Mouse (Mus musculus) v-Abl transformed pro-B cells (cell line): ENCODE data around the gene Lrit3.

Source experiments
- in situ Hi-C, 2 experiments: fragments of 400-800 bp; cut with MboI; formaldehyde crosslinking; loops; one replicate each; pipeline ENCODE4 v1.15.1; 2025; ENCODE audit not compliant: unreplicated experiment in 2 of 2

Lrit3 gene

DNA sequence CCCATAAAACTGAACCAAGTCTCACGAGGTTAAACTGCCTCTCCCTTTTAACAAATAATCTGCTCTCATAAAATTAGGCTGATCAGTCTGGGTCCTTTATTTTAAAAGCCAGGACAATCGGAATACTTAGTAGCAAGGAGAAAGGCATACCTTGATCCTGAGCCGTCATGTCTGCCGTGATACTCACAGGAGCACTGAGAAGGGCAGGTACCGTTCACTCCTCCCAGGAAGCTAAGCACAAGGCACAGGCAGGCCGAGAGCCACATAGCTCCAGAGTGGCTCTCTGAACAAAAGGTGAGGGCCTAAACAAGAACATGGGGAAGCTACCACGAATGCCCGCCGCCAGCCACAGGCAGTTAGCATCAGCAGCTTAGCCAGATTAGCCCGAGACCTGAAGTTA is at the start of gene Lrit3:
Lrit3 (minus strand) TSS at position 266 of the 400 bp plus-strand sequence.
- in situ Hi-C loops: no loop called here

DNA sequence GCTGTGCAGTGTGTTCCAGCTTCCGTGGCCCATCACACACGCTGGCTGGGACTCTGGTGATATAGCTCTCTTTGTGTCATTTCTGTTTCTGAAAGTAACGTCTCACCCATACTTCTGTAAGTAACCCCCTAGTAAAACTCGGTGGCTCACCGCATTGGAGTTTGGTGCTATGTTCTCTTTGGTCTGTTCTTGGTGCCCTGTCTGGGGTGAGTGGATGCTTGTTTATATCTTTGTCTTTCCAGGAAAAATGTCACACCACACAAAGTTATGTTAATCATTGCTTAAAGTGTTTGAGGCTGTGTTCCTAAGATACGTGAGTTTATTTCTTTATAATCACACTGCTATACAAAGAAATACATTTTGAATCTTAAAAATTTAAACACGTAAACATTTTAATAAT is 43.0 kb upstream of the Lrit3 start:
- in situ Hi-C loops: loop anchor here in 1 of 2 experiments (25.0 kb wide), 1 partner anchor 1390 kb away; no protein-coding TSS in a partner anchor

DNA sequence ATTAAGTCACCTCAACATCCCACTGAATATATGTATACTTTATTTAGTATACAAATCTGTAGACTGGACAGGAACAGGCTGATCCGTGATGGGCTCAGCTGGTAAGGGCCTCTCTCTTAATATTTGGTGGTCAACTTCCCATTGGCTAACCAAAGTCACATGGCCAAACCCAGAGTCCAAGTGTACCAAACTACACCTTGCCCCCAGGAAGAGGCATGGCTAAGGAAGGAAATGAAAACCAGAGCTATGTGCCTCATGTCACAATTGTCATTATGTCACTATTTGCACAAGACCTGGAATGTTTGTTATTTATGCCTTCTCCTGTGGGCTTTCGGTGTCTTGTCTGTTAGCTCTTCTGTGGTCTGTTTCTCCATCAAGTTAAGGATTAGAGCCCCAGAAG is 42.0 kb upstream of the Lrit3 start:
- in situ Hi-C loops: loop anchor here in 1 of 2 experiments (25.0 kb wide), 1 partner anchor 1391 kb away; no protein-coding TSS in a partner anchor

DNA sequence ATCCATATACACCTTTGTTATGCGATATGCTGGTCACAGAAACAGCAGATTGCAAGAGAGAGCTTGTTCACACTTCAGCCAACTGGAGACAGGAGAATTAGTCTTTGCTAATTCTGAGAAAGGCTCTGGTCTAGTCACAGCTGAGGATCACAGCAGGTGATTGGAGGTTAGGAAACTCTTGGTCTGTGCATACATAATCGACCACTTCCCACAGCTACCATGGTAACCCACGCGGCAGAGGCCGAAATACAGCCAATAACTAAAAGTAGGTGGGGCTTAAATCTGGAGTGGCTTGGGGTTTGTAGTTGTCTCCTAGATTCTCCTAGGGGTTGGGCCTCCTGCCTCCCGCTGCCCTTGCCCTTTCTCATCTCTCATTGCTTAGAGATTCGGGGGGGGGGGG is 34.2 kb upstream of the Lrit3 start:
- in situ Hi-C loops: loop anchor here (5.0 to 25.0 kb wide), 6 partner anchors 39 to 1399 kb away; partner anchors contain the start of gene Pla2g12a (in 1 of the 2)

DNA sequence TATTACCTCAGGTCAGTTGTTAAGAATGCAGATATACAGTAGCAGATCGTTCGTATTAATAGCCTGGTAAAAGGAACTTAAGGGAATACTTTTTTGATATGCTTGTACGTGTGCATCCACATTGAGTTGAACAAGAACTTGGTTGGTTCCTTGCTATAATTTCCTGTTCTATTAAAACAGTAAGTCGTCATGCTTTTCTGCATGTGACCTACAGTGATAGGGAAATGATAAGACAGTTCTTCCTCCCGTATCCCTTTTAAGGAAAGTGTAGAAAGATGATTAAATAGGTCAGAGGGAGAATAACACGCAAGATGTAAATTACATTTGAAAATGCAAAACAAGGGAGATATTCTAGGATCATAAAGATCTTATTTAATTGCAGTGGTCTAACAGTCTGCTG is 33.1 kb upstream of the Lrit3 start:
- in situ Hi-C loops: loop anchor here (5.0 to 25.0 kb wide), 6 partner anchors 40 to 1400 kb away; partner anchors contain the start of gene Pla2g12a (in 1 of the 2)

DNA sequence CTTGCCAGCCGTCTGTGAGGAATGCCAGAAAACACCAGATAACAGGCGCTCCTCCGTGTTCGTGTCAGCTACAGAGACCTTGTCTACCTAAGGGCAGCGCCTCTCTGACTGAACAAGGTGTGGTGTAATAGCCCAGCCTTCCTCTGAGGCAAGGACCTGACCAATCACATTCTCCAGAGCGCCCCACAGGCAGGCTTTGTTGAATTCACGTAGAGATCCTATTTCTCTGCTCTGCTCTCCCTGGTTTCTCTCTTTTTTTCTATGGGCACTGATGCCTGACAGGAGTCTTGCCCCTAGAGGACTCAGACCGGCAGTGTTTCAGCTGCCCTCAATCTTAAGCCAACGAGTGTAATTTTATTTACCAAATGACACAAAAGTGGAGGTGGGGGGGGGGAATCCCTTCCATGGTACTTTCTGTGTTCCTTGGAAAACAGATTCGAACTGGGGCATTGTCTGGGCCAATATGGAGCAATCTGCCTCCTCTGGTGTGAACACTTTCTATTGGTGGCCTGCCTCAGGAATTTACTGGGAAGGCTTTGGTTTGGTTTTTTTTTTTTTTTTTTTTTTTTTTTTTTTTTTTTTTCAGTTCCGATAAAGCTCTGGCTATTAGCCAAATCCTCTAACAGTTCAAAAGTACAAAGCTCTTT is 32.3 kb upstream of the Lrit3 start:
- in situ Hi-C loops: loop anchor here (5.0 to 25.0 kb wide), 6 partner anchors 41 to 1401 kb away; partner anchors contain the start of gene Pla2g12a (in 1 of the 2)

DNA sequence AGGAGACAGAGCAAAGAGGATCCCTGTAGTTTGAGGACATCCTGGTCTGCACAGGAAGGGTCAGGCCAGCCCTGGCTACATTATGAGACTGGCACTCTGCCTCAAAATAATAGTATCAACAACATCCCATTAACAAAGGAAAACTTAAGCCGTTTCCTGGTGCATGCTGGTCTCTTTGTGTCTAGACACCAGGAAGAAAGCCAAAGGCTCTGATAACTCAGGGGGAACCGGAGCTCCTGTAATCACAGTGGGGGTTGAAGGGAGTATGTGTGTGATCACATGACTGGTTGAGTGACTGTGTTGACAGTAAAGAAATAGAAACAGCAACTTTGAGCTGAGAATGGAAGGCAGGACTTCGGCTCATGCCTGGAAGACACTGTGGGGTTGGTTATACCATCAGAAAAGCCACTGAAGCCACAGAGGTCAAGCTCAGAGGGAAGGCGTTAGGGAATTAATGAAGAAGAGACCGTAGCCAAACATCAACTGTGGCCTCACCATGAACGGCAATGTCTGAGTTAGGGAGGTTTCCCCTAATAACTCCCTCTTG is 31.6 kb upstream of the Lrit3 start, which contains the start of gene Cfi:
Cfi (plus strand) TSS at position 497 of the 547 bp plus-strand sequence.
- in situ Hi-C loops: loop anchor here (5.0 to 25.0 kb wide), 6 partner anchors 42 to 1402 kb away; partner anchors contain the start of gene Pla2g12a (in 1 of the 2)

DNA sequence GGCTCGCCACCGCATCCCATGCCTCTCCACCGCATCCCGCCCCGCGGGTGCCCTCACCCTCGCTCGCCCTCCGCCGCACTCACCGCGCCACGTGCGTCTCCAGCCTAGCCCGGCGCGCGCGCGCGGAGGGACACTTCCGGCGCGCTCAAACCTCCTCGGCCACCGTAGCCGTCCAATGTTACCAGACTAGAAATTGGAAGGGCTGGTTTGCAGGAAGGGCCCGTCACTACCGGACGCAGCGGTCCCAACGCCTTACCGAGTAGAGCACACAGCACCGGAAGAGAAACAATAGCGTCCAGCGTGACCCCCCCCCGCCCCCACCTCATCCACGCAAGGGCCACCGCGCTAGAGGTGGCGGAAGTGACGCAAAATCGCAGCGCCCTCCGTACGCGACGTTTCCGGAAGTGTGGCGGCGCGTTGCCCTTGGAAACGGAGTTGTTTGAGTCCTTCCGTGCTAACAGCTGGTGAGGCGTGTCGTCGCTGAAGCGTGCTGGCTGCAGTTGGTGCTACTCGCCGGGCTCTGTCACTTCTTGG is 27.3 kb upstream of the Lrit3 start, which contains the start of gene Gar1:
Gar1 (minus strand) TSS at position 362 of the 534 bp plus-strand sequence.
- in situ Hi-C loops: loop anchor here (10.0 to 25.0 kb wide), 3 partner anchors 224 to 1406 kb away; no protein-coding TSS in a partner anchor

DNA sequence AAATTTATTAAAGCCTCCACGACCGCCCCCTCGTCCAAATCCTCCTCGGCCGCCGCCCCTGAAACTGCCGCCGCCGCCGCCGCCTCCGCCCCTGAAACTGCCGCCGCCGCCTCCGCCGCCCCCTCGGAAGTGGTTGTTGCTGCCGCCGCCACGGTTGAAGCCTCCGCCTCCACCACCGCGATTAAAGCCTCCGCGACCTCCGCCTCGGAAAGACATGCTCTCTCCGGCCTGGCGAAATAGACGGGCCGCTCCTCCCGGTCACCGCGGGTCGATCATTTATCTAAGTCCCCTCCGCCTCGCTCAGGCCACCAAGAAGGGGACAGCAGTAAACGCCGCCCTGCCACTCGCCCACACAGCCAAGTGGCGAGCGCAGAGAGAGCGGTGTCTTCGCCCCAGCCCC is 26.8 kb upstream of the Lrit3 start:
- in situ Hi-C loops: loop anchor here (10.0 to 25.0 kb wide), 3 partner anchors 224 to 1407 kb away; no protein-coding TSS in a partner anchor

DNA sequence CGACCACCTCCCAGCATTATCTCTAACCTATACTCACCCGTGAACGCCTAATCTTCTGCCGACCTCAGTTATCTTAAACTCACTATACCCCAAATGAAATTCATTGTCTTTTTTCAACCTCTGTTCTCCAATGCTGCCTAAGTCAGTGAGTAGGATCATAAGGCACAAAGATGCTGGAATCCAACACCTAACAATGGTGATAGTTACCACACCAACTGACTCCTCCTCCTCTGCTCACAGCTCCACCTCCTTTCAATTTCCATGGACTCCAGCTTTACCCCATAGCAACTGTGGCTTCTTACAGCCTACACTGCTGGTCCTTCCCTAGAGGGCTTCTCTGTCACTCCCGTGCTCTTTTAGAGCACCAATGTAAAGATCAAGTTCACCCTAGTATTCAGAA is 23.9 kb upstream of the Lrit3 start:
- in situ Hi-C loops: loop anchor here (5.0 to 25.0 kb wide), 3 partner anchors 157 to 1410 kb away; no protein-coding TSS in a partner anchor

DNA sequence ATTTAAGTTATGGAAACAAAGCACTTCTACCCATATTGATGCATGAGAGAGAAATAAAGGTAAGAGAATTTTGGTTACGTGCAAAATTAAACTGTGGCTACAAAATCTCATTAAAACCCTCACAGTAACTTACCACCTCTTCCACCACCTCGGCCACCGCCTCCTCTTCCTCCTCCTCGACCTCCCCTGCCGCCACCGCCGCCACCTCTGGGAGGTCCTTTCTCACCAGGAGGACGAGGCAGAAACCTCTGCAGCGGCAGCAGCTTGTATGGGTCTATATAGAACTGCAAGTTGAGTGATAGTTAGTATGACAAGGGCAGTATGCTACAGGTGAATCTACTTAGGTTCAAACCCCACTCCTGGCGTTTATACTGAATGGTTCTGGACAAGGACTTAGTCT is 22.9 kb upstream of the Lrit3 start:
- in situ Hi-C loops: loop anchor here (5.0 to 25.0 kb wide), 3 partner anchors 158 to 1411 kb away; no protein-coding TSS in a partner anchor

DNA sequence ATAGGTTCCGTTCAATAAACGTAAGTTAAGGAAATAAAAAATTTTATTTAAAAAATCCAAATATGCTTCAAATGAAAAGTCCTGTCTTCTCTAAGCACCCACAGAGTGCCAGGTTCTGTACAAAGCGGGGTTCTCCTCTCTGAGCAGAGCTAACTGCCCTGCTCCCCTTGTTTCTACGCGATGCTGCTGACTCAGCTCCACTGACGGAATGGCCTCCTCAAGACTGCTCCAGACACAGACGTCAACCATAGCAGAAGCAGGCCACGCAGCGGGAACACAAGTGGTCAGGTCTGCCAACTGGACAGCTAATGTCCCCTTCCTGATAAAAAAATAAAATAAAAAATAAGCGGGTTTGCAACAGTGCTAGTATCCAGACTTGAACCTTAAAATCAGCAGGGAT is 21.1 kb upstream of the Lrit3 start:
- in situ Hi-C loops: loop anchor here (5.0 to 25.0 kb wide), 3 partner anchors 160 to 1412 kb away; no protein-coding TSS in a partner anchor

DNA sequence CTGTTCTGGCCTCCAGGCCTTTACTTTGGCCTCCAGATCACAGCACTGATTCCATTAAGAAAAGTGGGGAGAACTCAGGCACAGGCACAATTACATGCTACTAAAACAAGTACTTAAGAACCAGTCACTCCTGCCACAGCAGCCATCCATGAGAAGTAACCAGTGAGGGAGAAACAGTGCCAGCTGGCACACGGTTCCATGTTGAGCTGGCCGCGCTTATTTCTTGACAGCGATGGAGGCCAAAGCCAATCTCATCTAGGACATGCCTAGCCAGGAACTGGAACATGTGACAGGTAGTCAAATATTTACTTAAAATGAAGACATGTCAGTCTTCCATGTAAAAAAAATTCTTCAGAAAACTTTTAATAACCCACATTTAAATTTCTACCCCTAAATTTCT is 20.3 kb upstream of the Lrit3 start:
- in situ Hi-C loops: loop anchor here (5.0 to 10.0 kb wide), 2 partner anchors 161 to 253 kb away; no protein-coding TSS in a partner anchor

DNA sequence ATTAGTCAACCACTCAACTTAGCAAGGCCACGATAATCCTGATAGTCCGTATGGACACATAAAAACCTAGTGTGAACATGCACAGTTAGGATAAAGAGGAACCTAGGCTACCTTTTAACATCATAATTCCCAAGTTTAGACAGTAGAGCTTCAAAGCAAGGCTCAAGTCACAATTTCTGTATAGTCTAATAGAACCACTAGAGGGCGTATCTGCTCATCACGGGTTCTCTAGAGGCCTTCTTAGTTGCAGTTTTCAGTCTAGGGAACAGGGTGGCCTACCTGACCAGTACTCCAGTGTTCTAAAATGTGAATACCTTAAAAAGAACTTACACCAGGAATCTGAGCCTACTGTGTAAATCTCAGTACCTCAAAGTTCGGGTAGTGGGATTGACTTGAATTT is 19.5 kb upstream of the Lrit3 start:
- in situ Hi-C loops: loop anchor here (5.0 to 10.0 kb wide), 2 partner anchors 162 to 254 kb away; no protein-coding TSS in a partner anchor

DNA sequence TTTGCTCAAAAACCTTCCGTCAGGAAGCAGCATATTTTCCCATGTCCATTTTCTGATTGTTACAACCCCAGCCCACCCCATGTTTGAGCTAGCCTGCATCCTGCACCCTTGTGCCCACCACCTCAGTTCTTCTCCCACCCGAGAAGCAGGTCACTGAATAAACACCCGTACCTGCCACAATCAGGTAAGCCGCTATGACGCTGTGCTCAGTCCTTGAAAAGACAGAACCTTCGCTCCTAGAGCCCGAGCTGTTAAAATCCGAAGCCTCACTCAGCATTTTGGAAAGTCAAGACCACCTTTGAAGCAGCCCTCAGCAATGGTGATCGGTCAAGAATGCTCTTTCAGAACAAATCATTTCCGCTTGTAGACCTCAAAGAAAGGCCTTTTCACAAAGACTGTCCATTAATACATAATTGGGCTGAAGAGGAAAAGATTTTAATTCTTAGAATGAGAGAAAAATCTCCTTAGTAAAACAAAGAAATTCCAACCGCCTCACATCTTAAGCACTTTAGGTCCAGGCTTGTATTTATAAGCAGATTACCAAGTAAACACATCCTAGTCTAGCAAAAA is 18.5 kb upstream of the Lrit3 start, which contains the start of gene Rrh:
Rrh (minus strand) TSS at position 382 of the 570 bp plus-strand sequence.
- in situ Hi-C loops: loop anchor here (5.0 to 10.0 kb wide), 2 partner anchors 163 to 255 kb away; no protein-coding TSS in a partner anchor

DNA sequence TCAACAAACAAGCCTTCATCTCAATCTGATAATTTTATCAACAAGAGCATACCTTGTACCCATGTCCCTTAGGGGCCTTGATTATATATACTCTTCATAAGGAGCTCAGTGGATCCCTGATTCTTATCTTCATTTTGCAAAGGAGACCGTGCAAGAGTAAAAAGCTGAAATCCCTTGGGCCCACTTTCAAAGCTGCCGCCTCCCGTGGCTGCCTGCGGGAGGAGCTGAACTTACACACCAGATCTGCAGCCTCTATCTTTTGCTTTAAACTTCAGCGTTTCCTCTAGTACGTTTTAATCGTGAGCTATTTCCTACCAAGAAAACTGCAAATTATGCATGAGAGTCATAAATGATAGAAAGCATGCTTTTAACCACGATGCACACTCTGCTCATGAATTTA is 17.9 kb upstream of the Lrit3 start:
- in situ Hi-C loops: loop anchor here (5.0 to 10.0 kb wide), 2 partner anchors 163 to 256 kb away; no protein-coding TSS in a partner anchor

DNA sequence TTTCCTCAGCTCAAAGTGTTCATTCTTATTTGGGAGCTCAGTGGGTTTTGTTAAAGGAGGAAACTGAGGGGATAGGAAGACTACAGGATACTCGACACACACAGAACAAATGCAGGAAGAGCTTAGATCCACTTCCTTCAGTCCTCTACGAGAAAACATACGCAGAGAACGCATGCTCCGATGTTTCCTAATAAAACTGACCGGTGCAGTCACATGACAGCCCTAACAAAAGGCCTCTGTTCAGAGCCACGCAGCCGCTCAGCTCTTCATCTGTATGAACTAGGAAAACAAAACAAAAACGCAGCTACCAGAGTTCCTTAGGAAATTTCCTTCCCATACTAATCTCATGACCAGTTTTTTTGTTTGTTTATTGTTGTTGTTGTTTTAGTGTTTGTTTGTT is 17.0 kb upstream of the Lrit3 start:
- in situ Hi-C loops: loop anchor here (5.0 to 10.0 kb wide), 2 partner anchors 164 to 256 kb away; no protein-coding TSS in a partner anchor

DNA sequence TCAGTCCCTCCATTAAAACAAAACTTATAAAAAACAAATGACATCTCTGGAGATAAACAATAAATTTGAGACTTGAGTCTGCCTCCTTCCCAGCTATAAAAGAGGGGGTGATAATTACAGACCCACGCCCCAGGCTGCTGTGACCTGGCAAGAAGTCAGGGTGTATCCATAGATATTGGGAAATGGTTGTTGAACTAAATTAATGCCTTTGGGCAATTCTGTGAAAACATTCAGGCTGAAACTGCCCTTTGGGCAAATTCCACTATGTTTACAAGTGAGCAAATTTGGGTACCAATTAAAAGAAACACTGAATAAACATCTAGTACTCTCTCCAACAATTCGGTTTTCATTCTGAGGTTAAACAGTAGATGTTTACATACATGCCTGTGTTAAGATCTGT is 4.8 kb downstream of the Lrit3 start:
- in situ Hi-C loops: no loop called here

DNA sequence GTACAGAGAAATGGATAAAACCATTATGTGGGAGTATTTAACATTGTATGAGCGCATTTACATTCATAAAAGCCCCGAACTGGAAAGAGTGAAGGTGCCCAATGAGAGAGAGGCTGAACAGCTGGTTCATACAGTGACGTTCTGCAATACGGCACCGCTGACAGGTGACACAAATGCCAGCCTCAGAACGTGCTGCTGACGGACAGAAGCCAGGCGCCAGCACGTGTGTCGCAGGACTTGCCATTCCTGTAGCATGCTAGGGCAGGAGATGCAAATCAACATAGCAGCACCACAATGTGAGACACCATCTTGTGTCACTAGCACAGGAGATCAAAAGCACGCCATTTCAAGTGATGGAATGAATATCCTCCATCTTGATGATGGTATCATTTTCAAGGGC is 5.3 kb downstream of the Lrit3 start:
- in situ Hi-C loops: no loop called here

DNA sequence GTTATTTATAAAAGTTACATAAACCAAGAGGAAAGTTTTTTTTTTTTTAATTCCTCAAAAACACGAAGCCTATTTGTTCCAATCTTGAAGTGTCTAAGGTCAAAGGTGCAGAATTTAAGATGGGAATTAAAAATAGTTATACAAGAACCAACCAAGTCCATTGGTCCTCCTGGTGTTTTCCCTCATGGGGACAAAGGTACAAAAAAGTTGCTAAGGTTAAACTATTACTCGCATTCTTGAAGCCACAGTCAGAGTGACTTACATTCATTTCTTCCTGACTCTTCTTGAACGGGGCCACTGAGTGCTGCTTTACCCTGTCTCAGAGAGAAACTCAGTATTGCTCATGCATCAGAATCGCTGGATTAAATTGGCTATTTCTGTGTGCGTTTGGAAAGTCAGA is 6.5 kb downstream of the Lrit3 start:
- in situ Hi-C loops: no loop called here
